Mouse (Mus musculus) MEL (cell line): ENCODE results near the gene Olfr272. TPM values are rescaled to one million over a fixed set of nuclear protein-coding genes. Genes with fewer than 3 reads are reported as not detected.

Experiments used
- DNase-seq: peaks from one replicate; pipeline ENCODE4 v3.0.0; 2011; ENCODE audit warnings: low read depth, low spot score
- H3K27ac ChIP-seq: 2 replicates; pipeline ENCODE4 v1.5.1; 2012; ENCODE audit warnings: low read depth, mild to moderate bottlenecking, control low read depth, low read length, moderate library complexity; ENCODE audit not compliant: control insufficient read depth
- H3K27me3 ChIP-seq, 2 experiments: fragments of 150-350 bp in 1 of 2; sonication (generic) in 1 of 2; 2 replicates each; pipeline ENCODE4 v1.6.1; 2012; ENCODE audit warnings: low read length in 2 of 2, mild to moderate bottlenecking in 2 of 2, improper control_type of control experiment in 1 of 2, moderate library complexity in 1 of 2; ENCODE audit not compliant: insufficient read depth in 2 of 2, control insufficient read depth in 1 of 2
- H3K36me3 ChIP-seq, 2 experiments: 2 replicates each; pipeline ENCODE4 v1.6.1; 2012 to 2014; ENCODE audit warnings: low read length in 2 of 2, improper control_type of control experiment in 1 of 2, inconsistent platforms in 1 of 2, mild to moderate bottlenecking in 1 of 2; ENCODE audit not compliant: insufficient read depth in 2 of 2, control insufficient read depth in 1 of 2
- H3K4me1 ChIP-seq, 2 experiments: fragments of 150-350 bp in 1 of 2; sonication (generic) in 1 of 2; 2 replicates each; pipeline ENCODE4 v1.6.1; 2012; ENCODE audit warnings: low read length in 2 of 2, improper control_type of control experiment in 1 of 2, mild to moderate bottlenecking in 1 of 2; ENCODE audit not compliant: insufficient read depth in 2 of 2, control insufficient read depth in 1 of 2
- H3K4me3 ChIP-seq, 2 experiments: fragments of 150-350 bp in 1 of 2; sonication (generic) in 1 of 2; 2 replicates each; pipeline ENCODE4 v1.5.1; 2012; ENCODE audit warnings: low read depth in 2 of 2, low read length in 2 of 2, mild to moderate bottlenecking in 2 of 2, moderate library complexity in 2 of 2, control low read depth in 1 of 2, improper control_type of control experiment in 1 of 2; ENCODE audit not compliant: control insufficient read depth in 1 of 2, insufficient read depth in 1 of 2
- H3K79me2 ChIP-seq: 2 replicates; pipeline ENCODE4 v1.6.1; 2012; ENCODE audit warnings: mild to moderate bottlenecking, low read length, moderate library complexity; ENCODE audit not compliant: control insufficient read depth, poor library complexity, insufficient read depth
- H3K9ac ChIP-seq: 2 replicates; pipeline ENCODE4 v1.6.1; 2012; ENCODE audit warnings: low read depth, mild to moderate bottlenecking, control low read depth, low read length, moderate library complexity; ENCODE audit not compliant: control insufficient read depth, poor library complexity, severe bottlenecking
- H3K9me3 ChIP-seq: fragments of 150-350 bp; sonication (generic); replicated peaks from 2 replicates; pipeline ENCODE4 v1.6.1; 2012; ENCODE audit warnings: mild to moderate bottlenecking, low read length, improper control_type of control experiment, moderate library complexity; ENCODE audit not compliant: insufficient read depth
- BHLHE40 ChIP-seq: IDR thresholded peaks from 2 replicates; pipeline ENCODE4 v1.6.1; 2012; ENCODE audit warnings: low read depth, mild to moderate bottlenecking, inconsistent platforms, low read length, improper control_type of control experiment, borderline replicate concordance
- CHD1 ChIP-seq: IDR thresholded peaks from 2 replicates; pipeline ENCODE4 v1.6.1; 2012; ENCODE audit warnings: low read depth, mild to moderate bottlenecking, inconsistent platforms, low read length, improper control_type of control experiment
- EP300 ChIP-seq, 2 experiments: IDR thresholded peaks; 2 replicates each; pipeline ENCODE4 v1.6.1; 2011; ENCODE audit warnings: improper control_type of control experiment in 2 of 2, low read length in 2 of 2, low read depth in 1 of 2, mild to moderate bottlenecking in 1 of 2
- GABPA ChIP-seq: IDR thresholded peaks from 2 replicates; pipeline ENCODE4 v1.6.1; 2012; ENCODE audit warnings: low read depth, mild to moderate bottlenecking, inconsistent platforms, low read length, improper control_type of control experiment, moderate library complexity
- GATA1 ChIP-seq: IDR thresholded peaks from 2 replicates; pipeline ENCODE4 v1.6.1; 2011; ENCODE audit warnings: low read depth, low read length, improper control_type of control experiment
- HCFC1 ChIP-seq: IDR thresholded peaks from 2 replicates; pipeline ENCODE4 v1.6.1; 2012; ENCODE audit warnings: low read depth, mild to moderate bottlenecking, inconsistent platforms, low read length, improper control_type of control experiment, moderate library complexity
- KAT2A ChIP-seq: conservative IDR thresholded peaks from 2 replicates; pipeline ENCODE4 v1.6.1; 2012; ENCODE audit warnings: low read depth, low read length, improper control_type of control experiment, inconsistent platforms
- MEF2A ChIP-seq: IDR thresholded peaks from 2 replicates; pipeline ENCODE4 v1.6.1; 2014; ENCODE audit warnings: low read depth, mild to moderate bottlenecking, inconsistent platforms, low read length, improper control_type of control experiment; ENCODE audit not compliant: poor library complexity, insufficient replicate concordance, severe bottlenecking; ENCODE audit errors: extremely low read depth
- MYB ChIP-seq: IDR thresholded peaks from 2 replicates; pipeline ENCODE4 v1.6.1; 2011; ENCODE audit warnings: mild to moderate bottlenecking, low read depth, low read length, improper control_type of control experiment
- NELFE ChIP-seq: IDR thresholded peaks from 2 replicates; pipeline ENCODE4 v1.6.1; 2011; ENCODE audit warnings: low read depth, low read length, improper control_type of control experiment
- POLR2A ChIP-seq, 2 experiments: IDR thresholded peaks; 2 replicates each; pipeline ENCODE4 v1.6.1; 2011 to 2012; ENCODE audit warnings: low read length in 2 of 2, mild to moderate bottlenecking in 2 of 2, control low read depth in 1 of 2, improper control_type of control experiment in 1 of 2, low read depth in 1 of 2, moderate library complexity in 1 of 2; ENCODE audit not compliant: control insufficient read depth in 1 of 2, insufficient read depth in 1 of 2, poor library complexity in 1 of 2
- POLR2AphosphoS2 ChIP-seq: IDR thresholded peaks from 2 replicates; pipeline ENCODE4 v1.6.1; 2011; ENCODE audit warnings: low read length, improper control_type of control experiment
- RCOR1 ChIP-seq: IDR thresholded peaks from 2 replicates; pipeline ENCODE4 v1.6.1; 2012; ENCODE audit warnings: low read depth, mild to moderate bottlenecking, inconsistent platforms, low read length, improper control_type of control experiment
- SIN3A ChIP-seq: IDR thresholded peaks from 2 replicates; pipeline ENCODE4 v1.6.1; 2012; ENCODE audit warnings: low read length, improper control_type of control experiment, inconsistent platforms
- SMC3 ChIP-seq: IDR thresholded peaks from 2 replicates; pipeline ENCODE4 v1.6.1; 2011; ENCODE audit warnings: low read depth, low read length, improper control_type of control experiment
- TBP ChIP-seq: IDR thresholded peaks from 2 replicates; pipeline ENCODE4 v1.8.0; 2011; ENCODE audit warnings: low read depth, low read length, improper control_type of control experiment
- UBTF ChIP-seq: IDR thresholded peaks from 2 replicates; pipeline ENCODE4 v1.6.1; 2012; ENCODE audit warnings: low read depth, mild to moderate bottlenecking, inconsistent platforms, low read length, improper control_type of control experiment, moderate library complexity, borderline replicate concordance; ENCODE audit not compliant: insufficient read depth
- ZC3H11A ChIP-seq: IDR thresholded peaks from 2 replicates; pipeline ENCODE4 v1.6.1; 2012; ENCODE audit warnings: low read depth, mild to moderate bottlenecking, inconsistent platforms, low read length, improper control_type of control experiment
- polyA plus RNA-seq, 2 experiments: library from polyadenylated mRNA; stranded (reverse) in 1 of 2; unstranded in 1 of 2; fragments of >175 nt in 1 of 2; fragments of >200 nt in 1 of 2; gene quantifications; 2 replicates each; pipeline versions ENCODE4 v1.2.1 to v1.2.4; 2012; ENCODE audit warnings: low replicate concordance in 2 of 2, low read depth in 1 of 2; ENCODE audit not compliant: insufficient read length in 2 of 2, insufficient read depth in 1 of 2, missing spikeins in 1 of 2
- total RNA-seq: library from RNA; depleted of rRNA; stranded (reverse); fragments of 300-350 nt; gene quantifications from 2 replicates; pipeline ENCODE4 v1.2.3, GENCODE M21; 2012; rRNA removed

Olfr272 gene
- total and polyA plus RNA-seq, 3 experiments = not detected

DNA sequence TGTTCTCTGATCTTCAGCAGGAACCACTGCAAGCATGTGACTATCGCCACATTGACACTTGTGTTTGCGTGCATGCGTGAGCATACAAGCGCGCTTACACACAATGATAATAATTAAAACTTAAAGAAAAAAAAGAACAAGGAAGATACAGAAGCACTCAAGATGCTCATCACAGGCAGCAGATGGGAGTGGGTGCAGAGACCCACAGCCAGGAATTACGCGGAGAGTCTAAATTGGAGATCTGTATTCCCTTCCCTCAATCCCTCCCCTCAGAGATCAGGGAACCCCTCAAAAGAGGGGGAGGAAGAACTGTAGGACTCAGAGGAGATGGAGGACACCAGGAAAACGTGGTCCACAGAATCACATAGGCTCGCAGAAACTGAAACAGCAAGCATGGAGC is 54.8 kb downstream of the Olfr272 start:
- Histone ChIP-seq H3K27me3 (no peaks in the 10 kb centered on the region; a peak in 1 of 4 replicates), H3K9ac (no peak overlapping the region)

More for the DNA sequence above, 54.8 kb downstream of the Olfr272 start:
- Histone ChIP-seq H3K79me2 (no peaks in the 10 kb centered on the region), H3K36me3 (no peaks in the 10 kb centered on the region), H3K4me1 (no peaks in the 10 kb centered on the region), H3K27ac (no peak overlapping the region), H3K9me3 (no peaks in the 10 kb centered on the region), H3K4me3 (no peak overlapping the region)
- no peak for DNase-seq
- no peak for TF ChIP-seq GABPA
- TF ChIP-seq GATA1 = no peak
- TF ChIP-seq UBTF = no peak
- no peak for TF ChIP-seq MEF2A
- TF ChIP-seq POLR2A (IDR thresholded peaks at IDR 0.05; ENCODE audit: control insufficient read depth in 1 of 2, insufficient read depth in 1 of 2, low read depth in 1 of 2, low read length in 2 of 2, poor library complexity in 1 of 2) = no peak
- no peak for TF ChIP-seq MYB
- TF ChIP-seq NELFE = no peak
- TF ChIP-seq CHD1 = no peak
- no peak for TF ChIP-seq ZC3H11A
- no peak for TF ChIP-seq EP300 (IDR thresholded peaks at IDR 0.05; ENCODE audit: low read depth in 1 of 2, low read length in 2 of 2)
- TF ChIP-seq SIN3A = no peak
- no peak for TF ChIP-seq TBP
- TF ChIP-seq HCFC1 = no peak
- no peak for TF ChIP-seq SMC3
- no peak for TF ChIP-seq BHLHE40
- TF ChIP-seq POLR2AphosphoS2 = no peak
- TF ChIP-seq RCOR1 = no peak
- no peak for TF ChIP-seq KAT2A

Other genes with a start within 250 kb of the Olfr272 start
- not detected in 2 replicates for gene Olfr275, start 104.6 kb downstream of the Olfr272 start, total RNA-seq
- gene Olfr275, start 104.6 kb downstream of the Olfr272 start, polyA plus RNA-seq = not detected
- gene Olfr273, start 59.9 kb downstream of the Olfr272 start, total RNA-seq = not detected in 2 replicates
- gene Olfr273, start 59.9 kb downstream of the Olfr272 start, polyA plus RNA-seq = not detected
- not detected in 2 replicates for gene Olfr270, start 45.4 kb upstream of the Olfr272 start, total RNA-seq
- gene Olfr270, start 45.4 kb upstream of the Olfr272 start, polyA plus RNA-seq = not detected
- gene Nipsnap3a, start 70.1 kb upstream of the Olfr272 start, total RNA-seq = not detected in 2 replicates
- gene Nipsnap3a, start 70.1 kb upstream of the Olfr272 start, polyA plus RNA-seq = not detected
- gene Nipsnap3b, start 92.7 kb upstream of the Olfr272 start, total RNA-seq = 26.9 and 28.0 TPM in 2 replicates
- gene Nipsnap3b, start 92.7 kb upstream of the Olfr272 start, polyA plus RNA-seq = 10 to 100 TPM in 1 of 2 experiments, not detected in 1; 57.1 TPM
- gene Abca1, start 240.7 kb upstream of the Olfr272 start, total RNA-seq = 8.4 and 10.8 TPM in 2 replicates
- 1 to 10 TPM in 1 of 2 experiments, not detected in 1; 9.0 TPM for gene Abca1, start 240.7 kb upstream of the Olfr272 start, polyA plus RNA-seq